Mouse (Mus musculus) neural tube, embryonic 12.5 days (tissue): ENCODE results near the gene Cmklr1. TPM values are rescaled to one million over a fixed set of nuclear protein-coding genes. Genes with fewer than 3 reads are reported as not detected.

Experiments used
- ATAC-seq: fragments of 200-750 bp; cut with Nextera tagmentation; 2 replicates; pipeline ENCODE4 v1.8.0; 2017; ENCODE audit warnings: low read depth, mild to moderate bottlenecking, moderate TSS enrichment, moderate library complexity; ENCODE audit not compliant: low FRiP score
- H3K27ac ChIP-seq: fragments of 300-500 bp; sonication (generic); 2 replicates; pipeline ENCODE4 v1.5.1; 2016
- H3K27me3 ChIP-seq: fragments of 300-500 bp; sonication (generic); replicated peaks from 2 replicates; pipeline ENCODE4 v1.6.1; 2016; ENCODE audit warnings: mild to moderate bottlenecking
- H3K36me3 ChIP-seq: fragments of 300-500 bp; sonication (generic); 2 replicates; pipeline ENCODE4 v1.6.1; 2016; ENCODE audit warnings: mild to moderate bottlenecking
- H3K4me1 ChIP-seq: fragments of 300-500 bp; sonication (generic); 2 replicates; pipeline ENCODE4 v1.6.1; 2016
- H3K4me2 ChIP-seq: fragments of 300-500 bp; sonication (generic); replicated peaks from 2 replicates; pipeline ENCODE4 v1.6.1; 2016; ENCODE audit warnings: mild to moderate bottlenecking
- H3K4me3 ChIP-seq: fragments of 300-500 bp; sonication (generic); 2 replicates; pipeline ENCODE4 v1.5.1; 2016
- H3K9ac ChIP-seq: fragments of 300-500 bp; sonication (generic); 2 replicates; pipeline ENCODE4 v1.6.1; 2016; ENCODE audit warnings: mild to moderate bottlenecking
- H3K9me3 ChIP-seq: fragments of 300-500 bp; sonication (generic); 2 replicates; pipeline ENCODE4 v1.6.1; 2016; ENCODE audit warnings: mild to moderate bottlenecking
- WGBS: fragments of 180-500 bp; shearing (Covaris S2); methylation state at CpG from one replicate; pipeline ENCODE4 v1.1.7; 2016; 5-methylcytosine and 5-hydroxymethylcytosine counted together
- polyA plus RNA-seq: library from polyadenylated mRNA; unstranded; fragments of >200 nt; fragmentation: Nextera tagmentation; extraction: Ambion mirVana; gene quantifications from 2 replicates; pipeline ENCODE4 v1.2.1, GENCODE M21; 2016

The Cmklr1 gene
- polyA plus RNA-seq = 2.2 and 2.3 TPM in 2 replicates

DNA sequence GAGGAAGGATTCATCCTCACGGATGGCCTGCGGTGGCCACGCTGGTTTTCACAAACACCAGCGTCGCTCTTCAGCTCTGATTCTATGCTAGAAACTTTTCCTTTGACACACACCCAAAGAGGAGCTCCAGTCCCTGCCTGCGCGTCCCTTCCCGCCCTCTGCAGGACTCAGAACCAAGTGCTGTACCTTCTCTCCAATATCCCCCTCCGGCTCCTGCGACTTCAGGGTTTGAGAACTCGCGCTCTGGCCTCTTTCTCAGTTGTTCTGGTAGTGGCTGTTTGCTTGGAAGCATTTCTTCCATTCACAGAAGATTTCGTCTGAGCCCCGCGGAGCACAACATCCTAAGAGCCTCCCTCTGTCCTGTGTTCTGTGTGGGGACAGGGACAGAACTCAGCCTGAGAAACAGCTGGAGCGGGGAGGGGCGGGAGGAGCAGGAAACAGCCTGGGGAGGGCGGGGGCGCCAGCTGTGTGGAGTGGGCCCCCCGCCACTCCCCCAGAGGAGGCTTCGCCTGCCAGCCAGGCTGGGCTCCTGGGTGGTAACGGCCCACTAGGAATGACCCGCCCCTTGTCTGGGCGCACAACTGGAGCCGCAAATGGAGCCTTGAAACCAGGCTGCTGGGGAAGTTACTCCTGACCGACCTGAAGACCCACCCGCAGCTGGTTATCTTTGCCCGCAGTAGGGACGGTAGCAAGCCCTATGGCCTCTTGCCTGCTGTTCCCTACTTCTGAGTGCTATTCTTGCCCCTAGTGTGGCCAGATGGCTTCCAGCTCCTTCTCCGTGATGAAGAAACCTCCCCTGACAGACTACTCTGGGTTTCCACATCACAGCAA is at the start of gene Cmklr1:
Gene Cmklr1 (minus strand): TSS at position 392 of the 831 bp plus-strand sequence.
- H3K36me3 ChIP-seq = no peaks in the 10 kb centered on the region
- H3K4me3 ChIP-seq = no peak within 1 kb of the TSS
- no peak within 1 kb of the TSS for H3K27ac ChIP-seq
- H3K9me3 ChIP-seq = no peaks in the 10 kb centered on the region
- H3K27me3 ChIP-seq = peaks cover 17% of the 10 kb centered on the region
- WGBS = 12% methylated on average over 30 of the region's 30 CpGs
- peak within 1 kb of the TSS; percentile 50 for H3K4me2 ChIP-seq
- no peak for ATAC-seq
- peaks cover 14% of the 10 kb centered on the region; the same call in 1 of the 2 replicates for H3K4me1 ChIP-seq
- 0 out of 2 replicates have a peak within 1 kb of the TSS, but pooled peaks have one; percentile 5 for H3K9ac ChIP-seq

DNA sequence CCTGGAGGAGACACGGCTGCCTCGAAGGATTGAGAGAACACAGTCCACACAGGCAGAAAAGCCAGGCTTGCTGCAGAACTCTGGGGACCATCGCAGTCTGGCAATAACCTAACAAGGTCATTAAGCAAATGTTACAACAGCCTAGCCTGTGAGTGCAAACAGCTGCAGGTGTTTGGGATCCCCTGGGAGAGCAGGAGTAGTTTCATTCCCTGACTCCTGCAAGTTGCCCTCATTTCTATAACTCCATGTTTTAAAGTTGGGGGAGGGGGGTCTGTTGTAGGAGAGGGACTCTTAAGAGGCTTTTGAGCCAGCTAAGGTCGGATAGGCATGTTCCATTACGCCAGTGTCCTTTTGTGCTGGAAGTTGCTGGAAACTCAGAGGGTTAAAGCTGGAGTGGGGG is 44.2 kb upstream of the Cmklr1 start:
- H3K27ac ChIP-seq = no peak overlapping the region
- peaks cover 23% of the 10 kb centered on the region for H3K4me1 ChIP-seq
- H3K4me3 ChIP-seq = no peak overlapping the region
- ATAC-seq = no peak
- WGBS = 24% methylated on average over 5 of the region's 5 CpGs
- no peaks in the 10 kb centered on the region for H3K36me3 ChIP-seq
- no peaks in the 10 kb centered on the region for H3K9me3 ChIP-seq
- no peak overlapping the region for H3K4me2 ChIP-seq
- H3K9ac ChIP-seq = no peak overlapping the region
- H3K27me3 ChIP-seq = no peaks in the 10 kb centered on the region

DNA sequence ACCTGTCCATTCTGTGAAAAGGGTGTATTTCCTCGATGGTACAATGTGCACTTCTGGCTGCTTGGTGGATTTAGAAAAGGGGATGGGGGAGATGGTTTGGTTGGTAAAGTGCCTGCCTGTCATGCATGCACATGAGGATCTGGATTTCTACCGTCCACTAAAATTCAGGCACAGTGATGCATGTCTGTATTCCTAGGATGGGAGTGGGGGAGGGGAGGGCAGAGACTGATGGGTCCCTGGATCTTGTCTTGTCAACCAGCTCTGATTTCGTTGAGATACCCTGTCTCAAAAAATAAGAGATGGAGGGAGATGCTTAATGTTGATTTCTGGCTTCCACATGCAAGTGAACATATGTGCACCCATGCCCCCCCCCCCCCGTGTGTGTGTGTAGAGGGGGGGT is 43.8 kb upstream of the Cmklr1 start:
- no peak overlapping the region for H3K27ac ChIP-seq
- H3K4me2 ChIP-seq = no peak overlapping the region

DNA sequence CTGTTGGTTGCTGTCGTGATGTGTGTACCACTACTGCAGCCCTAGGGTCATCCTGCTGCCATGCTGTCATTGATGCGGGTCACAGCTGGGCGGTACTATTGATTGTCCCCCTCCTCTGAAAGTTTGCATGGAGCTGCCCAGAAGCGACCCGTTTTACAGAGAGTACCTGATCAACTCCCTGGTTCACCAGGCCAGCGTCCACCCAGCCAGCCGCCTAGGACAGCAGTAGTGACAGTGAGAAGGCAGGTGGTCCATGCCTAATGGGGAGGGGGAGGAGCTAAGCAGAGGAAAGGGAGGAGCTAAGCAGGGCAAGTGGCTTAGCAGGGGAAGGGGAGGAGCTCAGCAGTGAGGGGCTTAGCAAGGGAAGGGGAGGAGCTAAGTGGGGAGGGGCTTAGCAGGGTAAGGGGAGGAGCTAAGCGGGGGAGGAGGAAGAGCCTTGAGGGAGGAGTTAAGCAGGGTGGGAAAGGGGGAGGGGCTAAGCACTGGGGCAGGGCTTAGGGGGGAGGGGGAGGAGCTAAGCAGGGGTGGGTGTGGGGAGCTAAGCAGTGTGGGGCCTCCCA is 43.0 kb upstream of the Cmklr1 start:
- Histone ChIP-seq H3K4me3 (no peak overlapping the region), H3K9me3 (no peaks in the 10 kb centered on the region), H3K4me2 (no peak overlapping the region), H3K4me1 (peaks cover 23% of the 10 kb centered on the region), H3K36me3 (no peaks in the 10 kb centered on the region), H3K27me3 (no peaks in the 10 kb centered on the region), H3K27ac (no peak overlapping the region), H3K9ac (no peak overlapping the region)
- no peak for ATAC-seq
- 94% methylated on average over 8 of the region's 8 CpGs for WGBS

More for the DNA sequence above, 43.8 kb upstream of the Cmklr1 start:
- Histone ChIP-seq H3K36me3 (no peaks in the 10 kb centered on the region), H3K4me1 (peaks cover 23% of the 10 kb centered on the region), H3K9me3 (no peaks in the 10 kb centered on the region), H3K4me3 (no peak overlapping the region), H3K27me3 (no peaks in the 10 kb centered on the region), H3K9ac (no peak overlapping the region)
- whole genome bisulfite sequencing = 56% methylated on average over 4 of the region's 4 CpGs
- no peak for ATAC-seq

DNA sequence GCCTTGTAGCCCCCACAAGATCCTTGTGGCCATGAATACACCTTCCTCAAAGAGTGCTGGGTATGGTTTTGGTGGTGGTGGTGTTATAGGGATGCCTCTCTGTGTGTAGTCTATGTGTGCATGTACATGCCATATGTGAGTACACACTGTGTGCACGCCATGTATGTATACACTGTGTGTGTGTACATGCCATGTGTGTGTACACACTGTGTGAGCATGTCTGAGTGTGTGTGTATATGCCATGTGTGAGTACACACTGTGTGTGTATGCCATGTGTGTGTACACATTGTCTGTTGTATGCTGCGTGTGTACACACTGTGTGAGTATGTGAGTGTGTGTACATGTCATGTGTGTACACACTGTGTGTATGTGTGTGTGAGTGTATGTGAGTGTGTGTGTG is 40.6 kb upstream of the Cmklr1 start:
- H3K27ac ChIP-seq = no peak overlapping the region
- 98% methylated on average over 2 of the region's 2 CpGs for WGBS
- ATAC-seq = peak; percentile 31; the same call in 1 of the 2 replicates
- no peak overlapping the region for H3K4me2 ChIP-seq
- no peaks in the 10 kb centered on the region for H3K27me3 ChIP-seq
- no peak overlapping the region for H3K9ac ChIP-seq
- no peaks in the 10 kb centered on the region for H3K36me3 ChIP-seq
- no peaks in the 10 kb centered on the region for H3K9me3 ChIP-seq
- no peak overlapping the region for H3K4me3 ChIP-seq
- H3K4me1 ChIP-seq = peaks cover 23% of the 10 kb centered on the region

DNA sequence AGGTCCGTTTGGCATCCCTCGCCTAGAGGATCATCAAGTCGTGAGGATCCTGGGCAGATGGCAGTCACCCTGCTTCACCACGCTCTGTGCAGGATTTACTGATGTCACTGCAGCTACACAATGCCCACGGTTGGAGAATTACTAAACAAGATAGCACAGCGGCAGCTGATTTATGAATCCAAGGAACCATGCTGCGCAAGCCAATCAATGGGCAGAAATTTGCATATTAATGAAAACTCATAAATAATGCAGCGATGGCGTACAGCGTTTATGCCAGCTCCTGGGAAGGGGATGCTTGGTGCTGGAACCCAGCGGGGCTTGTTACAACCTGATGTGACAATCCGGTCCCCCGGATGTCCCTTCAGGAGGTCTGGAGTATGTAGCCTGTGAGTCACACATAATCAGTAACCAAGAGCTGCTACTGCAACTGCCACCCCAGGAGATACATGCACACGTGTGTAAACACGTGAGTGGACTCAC is 39.9 kb upstream of the Cmklr1 start:
- Histone ChIP-seq H3K9me3 (no peaks in the 10 kb centered on the region), H3K4me1 (peaks cover 22% of the 10 kb centered on the region), H3K4me2 (no peak overlapping the region), H3K27ac (no peak overlapping the region), H3K4me3 (no peak overlapping the region), H3K27me3 (no peaks in the 10 kb centered on the region), H3K9ac (no peak overlapping the region), H3K36me3 (no peaks in the 10 kb centered on the region)
- ATAC-seq = peak; percentile 84
- WGBS = 38% methylated on average over 15 of the region's 15 CpGs

DNA sequence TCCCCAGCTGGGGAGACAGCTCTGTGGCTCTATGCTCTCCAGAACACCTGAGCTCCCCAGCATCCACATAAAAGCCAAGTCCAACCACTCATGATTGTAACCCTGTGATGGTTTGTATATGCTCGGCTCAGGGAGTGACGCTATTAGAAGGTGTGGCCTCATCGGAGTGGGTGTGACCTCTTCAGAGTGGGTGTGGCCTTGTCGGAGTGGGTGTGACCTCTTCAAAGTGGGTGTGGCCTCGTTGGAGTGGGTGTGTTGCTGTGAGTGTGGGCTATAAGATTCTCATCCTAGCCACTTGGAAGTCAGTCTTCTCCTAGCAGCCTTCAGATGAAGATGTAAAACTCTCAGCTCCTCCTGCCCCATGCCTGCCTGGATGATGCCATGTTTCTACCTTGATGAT is 37.3 kb upstream of the Cmklr1 start:
- 87% methylated on average over 5 of the region's 5 CpGs for WGBS
- Histone ChIP-seq H3K4me3 (no peak overlapping the region), H3K4me2 (no peak overlapping the region), H3K27ac (no peak overlapping the region), H3K9ac (no peak overlapping the region), H3K27me3 (no peaks in the 10 kb centered on the region), H3K9me3 (no peaks in the 10 kb centered on the region), H3K4me1 (peaks cover 9% of the 10 kb centered on the region), H3K36me3 (no peaks in the 10 kb centered on the region)
- no peak for ATAC-seq

DNA sequence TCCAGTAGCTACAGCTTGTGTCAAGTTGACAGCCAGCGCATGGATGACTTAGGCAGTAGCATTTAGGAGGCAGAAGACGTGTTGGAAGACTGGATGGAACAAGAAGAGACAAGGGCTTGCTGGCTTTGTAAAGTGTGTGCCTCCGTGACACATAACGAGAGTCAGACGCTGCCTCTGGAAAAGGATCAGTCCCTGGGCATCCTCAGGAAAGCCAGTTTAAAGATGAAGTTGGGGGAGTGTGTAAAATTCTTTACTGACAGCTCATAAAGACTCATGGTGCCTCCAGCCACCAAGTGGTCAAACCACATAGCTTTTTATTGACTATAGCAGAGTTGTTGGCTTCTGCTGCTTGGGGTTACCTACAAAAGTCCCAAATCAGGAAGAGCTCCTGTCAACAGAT is 35.2 kb upstream of the Cmklr1 start:
- no peaks in the 10 kb centered on the region for H3K9me3 ChIP-seq
- peaks cover 5% of the 10 kb centered on the region for H3K4me1 ChIP-seq
- H3K27ac ChIP-seq = no peak overlapping the region
- WGBS = 82% methylated on average over 5 of the region's 5 CpGs
- H3K9ac ChIP-seq = no peak overlapping the region
- H3K4me2 ChIP-seq = no peak overlapping the region
- no peaks in the 10 kb centered on the region for H3K36me3 ChIP-seq
- H3K4me3 ChIP-seq = no peak overlapping the region
- no peaks in the 10 kb centered on the region for H3K27me3 ChIP-seq
- no peak for ATAC-seq

DNA sequence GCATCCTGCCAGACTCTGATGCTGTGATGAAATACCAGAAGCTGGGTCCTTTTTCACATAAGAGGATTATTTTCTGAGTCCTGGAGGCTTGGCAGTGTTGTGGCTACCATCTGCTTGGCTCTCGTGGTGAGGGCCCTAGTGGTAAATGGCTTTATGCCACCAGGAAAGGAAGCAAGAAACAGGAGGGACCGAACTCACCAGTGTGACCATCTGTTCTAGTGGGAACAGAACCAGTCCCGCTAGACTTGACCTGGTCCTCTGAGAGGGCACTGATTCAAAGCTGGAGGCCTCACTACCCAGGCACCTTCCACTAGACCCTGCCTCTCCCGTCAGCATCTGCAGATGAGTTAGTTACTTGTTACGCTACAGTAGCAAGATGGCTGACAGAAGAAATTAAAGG is 33.0 kb upstream of the Cmklr1 start:
- Histone ChIP-seq H3K9ac (no peak overlapping the region), H3K36me3 (no peaks in the 10 kb centered on the region), H3K4me1 (no peaks in the 10 kb centered on the region; the same call in 1 of the 2 replicates), H3K4me2 (no peak overlapping the region), H3K27me3 (no peaks in the 10 kb centered on the region), H3K9me3 (no peaks in the 10 kb centered on the region), H3K4me3 (no peak overlapping the region), H3K27ac (no peak overlapping the region)
- ATAC-seq = no peak
- 73% methylated on average over 5 of the region's 5 CpGs for WGBS

DNA sequence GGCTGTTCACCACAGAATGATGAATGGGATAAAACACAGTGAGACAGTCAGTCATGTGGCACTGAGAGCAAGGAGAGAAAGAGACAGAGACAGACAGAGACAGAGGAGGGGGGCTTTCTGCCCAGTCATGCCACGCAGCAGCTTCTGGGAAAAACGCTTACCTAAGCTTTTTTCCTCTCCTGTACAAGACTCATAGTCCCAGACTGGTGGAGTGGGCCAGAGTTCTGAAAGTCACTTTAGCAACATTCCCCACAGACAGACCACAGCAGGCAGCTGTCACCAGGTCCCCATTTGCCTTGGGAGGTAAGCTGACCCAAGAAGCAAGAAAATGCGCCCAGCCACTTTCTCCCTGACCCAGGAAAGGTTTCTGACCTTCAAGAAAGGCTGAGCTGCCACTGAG is 32.2 kb upstream of the Cmklr1 start:
- ATAC-seq = no peak
- H3K9ac ChIP-seq = no peak overlapping the region
- H3K4me2 ChIP-seq = no peak overlapping the region
- no peaks in the 10 kb centered on the region for H3K27me3 ChIP-seq
- no peak overlapping the region for H3K27ac ChIP-seq
- WGBS = 81% methylated on average over 3 of the region's 3 CpGs
- no peaks in the 10 kb centered on the region; the same call in 1 of the 2 replicates for H3K4me1 ChIP-seq
- no peaks in the 10 kb centered on the region for H3K9me3 ChIP-seq
- H3K36me3 ChIP-seq = no peaks in the 10 kb centered on the region
- H3K4me3 ChIP-seq = no peak overlapping the region

DNA sequence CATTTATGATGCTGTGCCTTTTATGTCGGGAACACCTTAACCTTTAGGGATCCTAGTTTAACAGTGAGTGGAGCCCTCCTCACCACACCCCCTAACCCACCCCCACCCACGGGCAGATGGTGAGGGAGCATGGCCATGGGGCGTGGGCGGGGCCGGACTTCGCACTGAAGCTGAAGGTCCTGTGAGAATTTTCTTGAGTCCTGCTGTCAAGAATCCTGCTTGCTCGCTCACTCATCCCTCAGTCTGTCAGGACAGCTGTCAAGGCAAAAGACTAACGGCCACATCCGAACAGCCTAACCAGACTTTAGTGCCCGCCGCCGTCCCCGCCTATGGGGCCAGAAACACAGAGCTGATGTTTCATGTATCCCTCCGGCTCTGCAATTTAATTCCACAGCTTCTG is 31.0 kb upstream of the Cmklr1 start:
- H3K4me3 ChIP-seq = no peak overlapping the region
- no peaks in the 10 kb centered on the region for H3K27me3 ChIP-seq
- WGBS = 68% methylated on average over 14 of the region's 14 CpGs
- no peak overlapping the region for H3K27ac ChIP-seq
- no peaks in the 10 kb centered on the region for H3K36me3 ChIP-seq
- no peaks in the 10 kb centered on the region for H3K9me3 ChIP-seq
- H3K9ac ChIP-seq = no peak overlapping the region
- no peaks in the 10 kb centered on the region; the same call in 1 of the 2 replicates for H3K4me1 ChIP-seq
- no peak for ATAC-seq
- H3K4me2 ChIP-seq = no peak overlapping the region

DNA sequence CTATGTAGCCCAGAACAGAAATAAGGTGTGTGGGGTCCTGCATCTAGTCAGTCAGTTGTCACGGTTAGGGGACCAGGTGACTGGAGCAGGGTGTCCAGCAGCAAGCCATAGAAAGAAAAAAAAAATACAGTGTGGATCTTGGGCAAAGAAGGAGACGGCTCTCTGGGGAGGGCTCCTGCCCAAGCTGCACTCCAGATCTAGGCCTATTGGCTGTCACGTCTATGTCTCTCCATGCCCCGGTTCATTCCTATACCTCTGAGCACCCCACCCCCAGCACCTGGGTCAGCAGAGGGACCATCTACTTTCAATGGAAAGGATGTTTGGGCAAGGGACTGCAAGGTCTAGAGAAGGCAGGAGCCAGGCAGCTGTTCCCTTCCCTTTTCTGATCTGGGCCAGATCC is 29.3 kb upstream of the Cmklr1 start:
- H3K27me3 ChIP-seq = no peaks in the 10 kb centered on the region
- H3K27ac ChIP-seq = no peak overlapping the region
- no peaks in the 10 kb centered on the region for H3K36me3 ChIP-seq
- H3K9ac ChIP-seq = no peak overlapping the region
- WGBS = 92% methylated on average over 4 of the region's 4 CpGs
- no peak overlapping the region for H3K4me2 ChIP-seq
- H3K9me3 ChIP-seq = no peaks in the 10 kb centered on the region
- no peak overlapping the region for H3K4me3 ChIP-seq
- H3K4me1 ChIP-seq = no peaks in the 10 kb centered on the region; the same call in 1 of the 2 replicates
- ATAC-seq = no peak
